Comparison of ENCODE assay signal across 14 mouse cellular contexts in the genomic region with DNA sequence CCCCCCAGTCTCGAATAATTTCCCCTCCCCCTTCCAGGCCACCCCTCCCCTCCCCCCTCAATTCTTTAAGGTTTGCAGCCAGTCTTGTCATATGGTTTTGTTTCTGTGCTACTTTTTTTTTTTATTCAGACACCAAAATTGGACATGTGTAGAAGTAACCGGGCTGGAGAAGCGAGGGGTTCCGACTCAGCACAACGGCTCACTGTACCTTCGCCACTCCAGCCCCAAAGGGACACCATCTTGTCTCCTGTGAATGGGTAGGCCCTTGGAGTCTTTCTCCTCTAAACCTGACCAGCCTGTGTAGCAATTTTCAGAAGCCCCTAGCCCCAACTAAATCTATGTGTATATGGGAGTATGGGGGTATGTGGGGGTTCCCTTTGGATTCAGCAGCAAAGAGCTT.
DNase-seq lines count a peak whose midpoint lies in the region; ATAC-seq lines count a peak whose summit lies in the region.
"Had no signal": no experiment of that assay in that cellular context is flagged by ENCODE, and none has a peak within 500 bp of the region (broad histone marks: within the 10 kb centered on the region; RNA-seq: fewer than 3 reads in every experiment).

No protein-coding gene starts in this region.

- DNase-seq in heart, postnatal 10 days = no peak
- DNase-seq in midbrain, embryonic 10.5 days (ENCODE audit: low spot score) = no peak
- DNase-seq in spleen, postnatal 14 days (ENCODE audit: low spot score in 2 of 2) = no peak
- DNase-seq: adrenal gland, adult 8-10 months; cerebellum, postnatal 14 days; kidney, adult 11 months had no signal

- H3K4me2 ChIP-seq in heart, embryonic 13.5 days = peak overlapping the region; percentile 42; the same call in 1 of the 2 replicates
- no peak overlapping the region for H3K4me2 ChIP-seq in midbrain, embryonic 13.5 days (replicated peaks)
- H3K4me2 ChIP-seq in limb, embryonic 12.5 days = 0 out of 2 replicates have a peak overlapping the region, but pooled peaks have one; percentile 4
- H3K4me2 ChIP-seq in liver, embryonic 16.5 days (ENCODE audit: low read depth, low read length) = peak overlapping the region; percentile 65
- H3K4me2 ChIP-seq: neural tube, embryonic 13.5 days had no signal

- WGBS in heart, embryonic 13.5 days = 23% methylated on average over 6 of the region's 6 CpGs
- 24% methylated on average over 6 of the region's 6 CpGs for WGBS in midbrain, embryonic 10.5 days
- 29% methylated on average over 6 of the region's 6 CpGs for WGBS in midbrain, embryonic 13.5 days
- WGBS in limb, embryonic 12.5 days = 14% methylated on average over 6 of the region's 6 CpGs
- WGBS in liver, embryonic 16.5 days (ENCODE audit: insufficient replicate concordance) = 10% methylated on average over 6 of the region's 6 CpGs

- no peaks in the 10 kb centered on the region for H3K36me3 ChIP-seq in heart, embryonic 13.5 days
- H3K36me3 ChIP-seq in midbrain, embryonic 10.5 days = no peaks in the 10 kb centered on the region
- no peaks in the 10 kb centered on the region for H3K36me3 ChIP-seq in midbrain, embryonic 13.5 days
- no peaks in the 10 kb centered on the region for H3K36me3 ChIP-seq in limb, embryonic 12.5 days
- H3K36me3 ChIP-seq in liver, embryonic 16.5 days (ENCODE audit: control insufficient read depth, insufficient read depth) = no peaks in the 10 kb centered on the region
- H3K36me3 ChIP-seq: neural tube, embryonic 13.5 days had no signal

- ATAC-seq in heart, embryonic 13.5 days (ENCODE audit: extremely low read depth, insufficient number of reproducible peaks, low FRiP score, low TSS enrichment) = no peak
- no peak for ATAC-seq in midbrain, embryonic 13.5 days
- no peak for ATAC-seq in limb, embryonic 12.5 days (ENCODE audit: insufficient number of reproducible peaks, insufficient read depth, low FRiP score, low TSS enrichment, low read depth)
- no peak for ATAC-seq in liver, embryonic 16.5 days (ENCODE audit: low read depth)
- ATAC-seq: hindbrain, postnatal 0 days; Patski had no signal

- intact Hi-C loops in heart, postnatal 10 days (cut with DNase I) = loop anchor here (5.0 to 10.0 kb wide), 2 partner anchors 60 to 198 kb away; no protein-coding TSS in a partner anchor

- H3K27ac ChIP-seq in heart, embryonic 13.5 days (replicated peaks) = no peak overlapping the region
- H3K27ac ChIP-seq in midbrain, embryonic 10.5 days (replicated peaks) = peak overlapping the region; percentile 72; the same call in 1 of the 2 replicates
- no peak overlapping the region for H3K27ac ChIP-seq in midbrain, embryonic 13.5 days
- peak overlapping the region; percentile 20; the same call in 1 of the 2 replicates for H3K27ac ChIP-seq in limb, embryonic 12.5 days
- peak overlapping the region; percentile 89 for H3K27ac ChIP-seq in liver, embryonic 16.5 days (ENCODE audit: low read length)
- H3K27ac ChIP-seq: hindbrain, postnatal 0 days; neural tube, embryonic 13.5 days had no signal

- H3K4me1 ChIP-seq in heart, embryonic 13.5 days = peaks cover 43% of the 10 kb centered on the region
- peaks cover 89% of the 10 kb centered on the region for H3K4me1 ChIP-seq in midbrain, embryonic 10.5 days
- peaks cover 75% of the 10 kb centered on the region for H3K4me1 ChIP-seq in midbrain, embryonic 13.5 days (replicated peaks)
- peaks cover 74% of the 10 kb centered on the region for H3K4me1 ChIP-seq in limb, embryonic 12.5 days (replicated peaks)
- H3K4me1 ChIP-seq in liver, embryonic 16.5 days (ENCODE audit: control insufficient read depth, low read depth, low read length) = peaks cover 61% of the 10 kb centered on the region

- no peak overlapping the region for H3K4me3 ChIP-seq in heart, embryonic 13.5 days
- no peak overlapping the region for H3K4me3 ChIP-seq in midbrain, embryonic 10.5 days
- H3K4me3 ChIP-seq in midbrain, embryonic 13.5 days (replicated peaks) = no peak overlapping the region
- no peak overlapping the region for H3K4me3 ChIP-seq in limb, embryonic 12.5 days (replicated peaks)
- H3K4me3 ChIP-seq in liver, embryonic 16.5 days (ENCODE audit: low read depth, low read length) = peak overlapping the region; percentile 53
- H3K4me3 ChIP-seq: gastrocnemius, adult 2 months; neural tube, embryonic 13.5 days had no signal

- H3K9me3 ChIP-seq in heart, embryonic 13.5 days = no peaks in the 10 kb centered on the region
- H3K9me3 ChIP-seq in midbrain, embryonic 10.5 days (replicated peaks) = no peaks in the 10 kb centered on the region
- H3K9me3 ChIP-seq in midbrain, embryonic 13.5 days = no peaks in the 10 kb centered on the region
- no peaks in the 10 kb centered on the region for H3K9me3 ChIP-seq in limb, embryonic 12.5 days
- no peaks in the 10 kb centered on the region for H3K9me3 ChIP-seq in liver, embryonic 16.5 days (replicated peaks; ENCODE audit: control insufficient read depth, low read length)
- H3K9me3 ChIP-seq: neural tube, embryonic 13.5 days had no signal

- H3K9ac ChIP-seq in heart, embryonic 13.5 days = no peak overlapping the region
- H3K9ac ChIP-seq in midbrain, embryonic 13.5 days (replicated peaks) = no peak overlapping the region
- no peak overlapping the region for H3K9ac ChIP-seq in limb, embryonic 12.5 days (replicated peaks)
- H3K9ac ChIP-seq in liver, embryonic 16.5 days (ENCODE audit: low read depth, low read length) = peak overlapping the region; percentile 65
- H3K9ac ChIP-seq: neural tube, embryonic 13.5 days had no signal

- peaks cover 96% of the 10 kb centered on the region for H3K27me3 ChIP-seq in heart, embryonic 13.5 days (replicated peaks)
- H3K27me3 ChIP-seq in midbrain, embryonic 10.5 days (ENCODE audit: low read depth, poor library complexity, severe bottlenecking) = peaks cover 100% of the 10 kb centered on the region
- H3K27me3 ChIP-seq in midbrain, embryonic 13.5 days = peaks cover 86% of the 10 kb centered on the region
- peaks cover 100% of the 10 kb centered on the region for H3K27me3 ChIP-seq in limb, embryonic 12.5 days
- H3K27me3 ChIP-seq in liver, embryonic 16.5 days (ENCODE audit: control insufficient read depth, insufficient read depth, low read depth, low read length) = peaks cover 35% of the 10 kb centered on the region

Comparison
In these comparisons a context has a peak if more than half of its experiments do, and no peak if none do; other contexts are left out.
1. H3K27ac ChIP-seq: peak in midbrain, embryonic 10.5 days (single experiment), limb, embryonic 12.5 days (single experiment) and liver, embryonic 16.5 days (single experiment); none in heart, embryonic 13.5 days (single experiment) and midbrain, embryonic 13.5 days (single experiment).